Mouse (Mus musculus): ENCODE results near the gene S100a10. TPM values are rescaled to one million over a fixed set of nuclear protein-coding genes. Genes with fewer than 3 reads are reported as not detected.

The S100a10 gene
- polyA plus RNA-seq, 1 experiment from 2014 or later, result 168 TPM

DNA sequence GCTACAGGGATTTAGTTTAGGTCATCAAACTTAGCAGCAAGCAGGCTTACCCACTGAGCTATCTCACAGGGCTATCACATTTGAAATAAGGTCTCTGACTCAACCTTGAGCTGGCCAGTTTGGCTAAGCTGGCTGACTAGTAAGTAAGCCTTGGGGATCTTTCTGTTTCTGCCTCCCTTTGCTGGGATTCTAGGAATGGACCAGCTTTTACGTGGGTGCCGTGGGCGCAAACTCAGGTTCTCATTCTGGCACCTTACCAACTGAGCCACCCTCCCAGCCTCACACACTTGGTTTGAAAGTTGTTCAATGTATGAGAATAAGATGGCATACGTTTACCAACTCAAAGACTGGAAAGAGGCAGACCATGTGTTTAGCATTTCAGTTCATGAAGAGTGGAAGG lies 8.3 kb downstream of the S100a10 start:
- peaks cover 4% of the 10 kb centered on the region; the same call in 1 of the 2 replicates for H3K36me3 ChIP-seq

DNA sequence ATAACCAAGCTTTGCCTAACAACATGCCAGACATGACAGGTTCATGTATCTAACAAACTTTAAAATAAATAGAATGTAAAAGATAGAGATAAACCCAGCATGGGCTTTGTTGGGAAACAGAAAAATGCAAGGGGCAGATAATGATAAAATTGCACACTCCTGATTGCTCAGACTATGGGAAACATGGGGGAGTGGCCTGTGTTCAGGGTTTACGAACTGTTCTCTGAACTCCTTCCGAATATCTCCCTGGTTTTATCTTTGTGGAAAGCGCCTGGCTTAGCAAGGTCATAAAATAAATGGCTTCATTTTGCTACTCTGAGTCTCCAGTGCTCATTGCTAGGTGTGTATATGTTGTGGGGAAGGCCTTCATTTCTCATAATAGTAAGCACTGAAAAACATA lies 12.0 kb downstream of the S100a10 start:
- Histone ChIP-seq H3K27ac (replicated peaks) (no peak overlapping the region), H3K36me3 (peaks cover 4% of the 10 kb centered on the region; the same call in 1 of the 2 replicates), H3K4me1 (replicated peaks) (no peaks in the 10 kb centered on the region), H3K4me2 (no peak overlapping the region), H3K9me3 (no peaks in the 10 kb centered on the region), H3K4me3 (no peak overlapping the region), H3K9ac (no peak overlapping the region), H3K27me3 (no peaks in the 10 kb centered on the region)
- 96% methylated on average over 3 of the region's 3 CpGs for WGBS
- no peak for ATAC-seq (ENCODE audit: low FRiP score, low read depth)

More for the DNA sequence above, 8.3 kb downstream of the S100a10 start:
- no peaks in the 10 kb centered on the region for H3K27me3 ChIP-seq
- no peak overlapping the region for H3K9ac ChIP-seq
- H3K27ac ChIP-seq (replicated peaks), result no peak overlapping the region
- H3K4me2 ChIP-seq, result no peak overlapping the region
- WGBS, result 94% methylated on average over 4 of the region's 4 CpGs
- ATAC-seq (ENCODE audit: low FRiP score, low read depth), result no peak
- no peaks in the 10 kb centered on the region for H3K9me3 ChIP-seq
- no peaks in the 10 kb centered on the region for H3K4me1 ChIP-seq (replicated peaks)
- H3K4me3 ChIP-seq, result no peak overlapping the region

DNA sequence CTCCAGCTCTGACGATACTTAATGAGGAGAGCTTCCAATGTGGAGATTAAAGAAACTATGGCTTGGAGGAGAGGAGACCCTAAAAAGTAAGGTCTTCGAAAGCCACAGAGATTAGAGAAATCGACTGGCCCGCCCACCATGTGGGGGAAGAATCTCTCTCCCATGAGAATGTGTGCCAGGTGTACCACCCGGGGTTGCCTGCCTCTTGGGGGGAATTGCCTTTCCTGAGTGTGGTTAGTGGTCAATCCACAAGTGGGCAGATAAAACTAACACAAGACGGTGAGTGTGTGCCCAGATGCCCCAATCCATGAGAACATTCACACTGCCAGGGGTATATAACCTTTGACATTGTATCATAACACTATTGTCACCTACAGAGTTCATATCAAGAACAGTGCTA lies 12.8 kb downstream of the S100a10 start:
- no peak overlapping the region for H3K27ac ChIP-seq (replicated peaks)
- H3K4me3 ChIP-seq, result no peak overlapping the region
- ATAC-seq (ENCODE audit: low FRiP score, low read depth), result no peak
- H3K36me3 ChIP-seq, result peaks cover 4% of the 10 kb centered on the region; the same call in 1 of the 2 replicates
- H3K9ac ChIP-seq, result no peak overlapping the region
- H3K4me1 ChIP-seq (replicated peaks), result no peaks in the 10 kb centered on the region
- H3K4me2 ChIP-seq, result no peak overlapping the region
- WGBS, result 95% methylated on average over 6 of the region's 6 CpGs
- H3K9me3 ChIP-seq, result no peaks in the 10 kb centered on the region
- H3K27me3 ChIP-seq, result no peaks in the 10 kb centered on the region

DNA sequence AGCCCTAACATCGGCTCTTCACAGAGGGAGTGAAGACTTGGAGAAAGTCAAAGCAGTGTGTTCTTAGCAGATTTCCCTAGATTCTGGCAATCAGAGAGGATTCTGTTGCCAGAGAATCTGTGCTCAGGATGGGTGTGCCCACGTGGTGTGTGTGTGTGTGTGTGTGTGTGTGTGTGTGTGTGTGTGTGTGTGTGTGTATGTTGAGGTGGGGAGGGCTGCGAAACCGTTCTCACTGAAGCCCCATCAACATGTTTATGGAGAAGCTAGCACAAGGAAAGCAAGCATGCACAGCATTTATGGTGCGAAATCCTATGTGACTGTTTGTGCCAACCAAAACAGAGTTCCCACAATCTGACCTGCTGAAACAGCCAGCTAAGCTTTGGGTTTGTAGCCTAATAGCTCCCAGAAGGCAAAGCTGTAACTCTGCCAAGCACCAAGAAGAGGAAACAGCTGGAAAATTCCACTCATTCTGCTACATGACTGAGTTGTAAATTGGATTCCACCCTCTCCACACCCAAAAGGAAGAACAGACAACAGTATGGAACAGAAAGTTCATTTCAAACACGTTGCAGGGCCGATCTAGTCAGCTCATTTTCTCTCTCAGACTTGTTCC lies 13.7 kb downstream of the S100a10 start:
- H3K4me2 ChIP-seq, result no peak overlapping the region
- ATAC-seq (ENCODE audit: low FRiP score, low read depth), result no peak
- H3K9me3 ChIP-seq, result no peaks in the 10 kb centered on the region
- no peak overlapping the region for H3K9ac ChIP-seq
- H3K27ac ChIP-seq (replicated peaks), result no peak overlapping the region
- no peaks in the 10 kb centered on the region for H3K27me3 ChIP-seq
- H3K4me1 ChIP-seq (replicated peaks), result no peaks in the 10 kb centered on the region
- H3K36me3 ChIP-seq, result peaks cover 4% of the 10 kb centered on the region; the same call in 1 of the 2 replicates
- no peak overlapping the region for H3K4me3 ChIP-seq
- 77% methylated on average over 7 of the region's 7 CpGs for WGBS

DNA sequence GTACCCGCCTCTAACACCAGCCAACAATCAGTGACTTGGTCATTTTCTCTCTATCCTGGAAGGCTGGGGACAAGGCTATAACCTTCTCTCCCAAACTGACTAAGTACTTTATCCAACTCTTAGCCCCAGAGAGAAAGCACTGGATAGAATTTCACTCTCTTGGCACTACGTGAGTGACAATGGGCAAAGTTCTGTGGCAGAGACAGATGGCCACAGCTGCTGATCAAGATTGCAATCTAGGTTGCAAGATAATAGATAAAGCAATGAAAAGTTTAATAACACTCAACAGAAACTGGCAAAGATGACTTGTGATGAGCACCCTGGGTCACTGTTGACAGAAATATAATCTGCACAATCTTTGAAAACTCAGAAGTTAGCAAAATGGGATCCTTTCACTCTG lies 14.2 kb downstream of the S100a10 start:
- ATAC-seq (ENCODE audit: low FRiP score, low read depth), result no peak
- no peak overlapping the region for H3K4me2 ChIP-seq
- 67% methylated on average over 2 of the region's 2 CpGs for WGBS
- H3K36me3 ChIP-seq, result peaks cover 4% of the 10 kb centered on the region; the same call in 1 of the 2 replicates
- no peaks in the 10 kb centered on the region for H3K4me1 ChIP-seq (replicated peaks)
- no peaks in the 10 kb centered on the region for H3K9me3 ChIP-seq
- H3K27me3 ChIP-seq, result no peaks in the 10 kb centered on the region
- no peak overlapping the region for H3K9ac ChIP-seq
- no peak overlapping the region for H3K4me3 ChIP-seq
- H3K27ac ChIP-seq (replicated peaks), result no peak overlapping the region

DNA sequence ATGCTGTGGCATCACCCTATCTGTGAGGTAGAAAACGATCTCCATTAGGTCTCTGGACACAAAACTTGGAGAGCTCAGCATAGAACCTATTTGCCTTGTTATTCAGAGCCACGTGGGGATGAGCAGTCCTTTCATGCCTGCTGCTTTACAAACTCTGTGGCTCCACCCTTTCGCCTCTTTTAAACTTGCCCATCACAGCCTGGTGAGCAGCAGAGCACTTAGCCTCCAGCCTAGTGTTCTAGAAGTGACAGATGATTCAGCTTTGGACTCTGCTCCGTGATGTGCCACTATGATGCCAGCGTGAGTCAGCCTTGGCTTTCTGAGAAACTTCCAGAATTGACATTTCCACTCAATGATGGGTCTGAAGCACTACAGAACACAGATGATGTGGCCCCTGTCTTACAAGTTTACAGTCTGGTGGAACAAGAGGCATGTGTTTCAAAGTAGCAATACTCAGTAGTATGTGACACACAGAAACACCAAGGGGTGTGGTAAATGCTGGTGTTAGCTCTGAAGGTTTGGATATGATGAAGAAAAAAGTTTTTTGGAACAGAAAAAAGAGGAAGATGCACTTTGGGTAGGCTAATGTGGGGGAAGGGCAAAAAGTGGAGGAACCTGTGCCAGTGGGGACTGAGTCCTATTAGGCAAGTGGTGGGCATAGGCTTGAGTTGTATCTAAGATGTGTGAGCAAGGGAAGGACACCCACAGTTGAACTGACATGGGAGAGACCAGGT lies 17.3 kb downstream of the S100a10 start:
- Histone ChIP-seq H3K36me3 (no peaks in the 10 kb centered on the region), H3K4me3 (no peak overlapping the region), H3K4me2 (no peak overlapping the region), H3K27me3 (no peaks in the 10 kb centered on the region), H3K9ac (no peak overlapping the region), H3K4me1 (replicated peaks) (no peaks in the 10 kb centered on the region), H3K9me3 (no peaks in the 10 kb centered on the region), H3K27ac (replicated peaks) (no peak overlapping the region)
- ATAC-seq (ENCODE audit: low FRiP score, low read depth), result no peak
- 73% methylated on average over 5 of the region's 5 CpGs for WGBS

DNA sequence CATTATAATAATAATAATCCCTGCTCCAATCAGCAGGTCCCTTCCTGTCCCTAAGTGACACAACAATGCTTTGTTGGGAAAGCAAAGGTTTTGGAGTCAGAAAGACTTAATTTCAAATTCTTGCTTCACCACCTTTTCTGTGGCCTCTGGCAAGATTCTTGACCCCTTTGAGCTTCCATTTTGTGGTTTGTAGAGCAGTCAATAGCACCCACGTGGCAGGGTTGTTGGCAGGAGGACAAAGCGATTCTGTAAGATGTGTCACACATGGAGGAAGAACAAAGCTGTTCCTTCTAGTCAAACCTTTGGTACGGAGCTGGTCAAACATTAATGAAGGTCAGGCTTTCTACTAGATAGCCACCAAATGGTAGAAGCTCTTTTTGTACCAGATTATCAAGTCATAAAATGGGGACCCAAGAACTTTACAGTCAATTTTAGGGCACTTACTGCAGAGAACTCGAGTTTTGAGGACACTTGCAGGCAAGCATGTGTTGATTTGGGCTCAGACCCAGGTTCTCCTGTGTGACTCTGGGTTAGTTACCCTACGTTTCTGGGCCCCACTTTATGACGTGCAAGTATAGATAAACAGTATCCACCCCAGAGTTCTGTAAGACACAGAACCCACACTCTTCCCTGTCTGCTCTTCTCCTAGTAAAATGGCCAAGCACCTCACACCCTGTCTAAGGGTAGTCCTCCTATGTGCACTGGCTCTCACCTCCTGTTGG lies 24.6 kb downstream of the S100a10 start:
- no peak overlapping the region for H3K9ac ChIP-seq
- H3K27me3 ChIP-seq, result no peaks in the 10 kb centered on the region
- no peaks in the 10 kb centered on the region for H3K9me3 ChIP-seq
- no peak overlapping the region for H3K4me3 ChIP-seq
- H3K36me3 ChIP-seq, result no peaks in the 10 kb centered on the region
- no peak for ATAC-seq (ENCODE audit: low FRiP score, low read depth)
- no peaks in the 10 kb centered on the region for H3K4me1 ChIP-seq (replicated peaks)
- no peak overlapping the region for H3K4me2 ChIP-seq
- WGBS, result 74% methylated on average over 6 of the region's 6 CpGs
- no peak overlapping the region for H3K27ac ChIP-seq (replicated peaks)

DNA sequence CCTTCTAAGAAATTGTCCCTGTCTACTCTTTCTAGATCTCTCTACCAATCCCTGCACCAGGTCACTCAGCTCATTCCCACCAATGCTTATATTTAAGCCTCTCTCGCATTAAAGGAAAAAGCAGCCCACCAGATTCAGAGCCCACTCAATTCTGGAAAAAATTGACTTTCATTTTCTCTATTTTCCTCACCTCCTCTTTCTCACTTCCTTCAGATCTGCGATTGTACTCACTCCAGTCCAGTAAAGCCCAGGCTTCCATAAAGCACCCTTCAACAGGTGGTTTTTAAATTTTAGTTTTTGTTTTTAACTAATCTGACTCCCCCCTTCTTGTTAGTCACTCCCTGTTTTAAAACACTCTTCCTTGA lies 25.1 kb downstream of the S100a10 start:
- Histone ChIP-seq H3K9me3 (no peaks in the 10 kb centered on the region), H3K4me3 (no peak overlapping the region), H3K27me3 (no peaks in the 10 kb centered on the region), H3K36me3 (no peaks in the 10 kb centered on the region), H3K9ac (no peak overlapping the region), H3K27ac (replicated peaks) (no peak overlapping the region), H3K4me2 (no peak overlapping the region), H3K4me1 (replicated peaks) (no peaks in the 10 kb centered on the region)
- WGBS, result 97% methylated on average over 2 of the region's 2 CpGs
- no peak for ATAC-seq (ENCODE audit: low FRiP score, low read depth)

DNA sequence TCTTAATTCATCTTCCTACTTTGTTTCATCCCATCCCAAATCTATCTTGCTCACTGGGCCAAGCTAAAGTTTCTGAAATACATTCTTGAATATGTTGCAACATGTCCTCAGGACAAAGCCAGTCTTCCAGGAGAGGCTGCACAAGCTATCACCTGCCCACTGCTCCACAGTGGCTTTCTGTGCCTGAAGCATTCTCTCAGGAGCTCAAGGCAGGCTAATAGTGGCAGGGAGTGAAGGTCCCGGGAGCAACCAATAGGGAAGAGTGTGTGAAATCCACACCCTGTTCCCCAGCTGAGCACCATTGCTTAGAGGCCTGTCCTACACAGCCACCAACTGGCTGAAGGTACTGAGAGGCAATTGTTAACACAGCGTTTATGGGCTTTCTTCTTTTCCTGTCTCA lies 26.1 kb downstream of the S100a10 start:
- Histone ChIP-seq H3K4me3 (no peak overlapping the region), H3K4me2 (no peak overlapping the region), H3K9ac (no peak overlapping the region), H3K27me3 (no peaks in the 10 kb centered on the region), H3K27ac (replicated peaks) (no peak overlapping the region), H3K4me1 (replicated peaks) (no peaks in the 10 kb centered on the region), H3K9me3 (no peaks in the 10 kb centered on the region), H3K36me3 (no peaks in the 10 kb centered on the region)
- ATAC-seq (ENCODE audit: low FRiP score, low read depth), result no peak
- 67% methylated on average over 2 of the region's 2 CpGs for whole genome bisulfite sequencing

DNA sequence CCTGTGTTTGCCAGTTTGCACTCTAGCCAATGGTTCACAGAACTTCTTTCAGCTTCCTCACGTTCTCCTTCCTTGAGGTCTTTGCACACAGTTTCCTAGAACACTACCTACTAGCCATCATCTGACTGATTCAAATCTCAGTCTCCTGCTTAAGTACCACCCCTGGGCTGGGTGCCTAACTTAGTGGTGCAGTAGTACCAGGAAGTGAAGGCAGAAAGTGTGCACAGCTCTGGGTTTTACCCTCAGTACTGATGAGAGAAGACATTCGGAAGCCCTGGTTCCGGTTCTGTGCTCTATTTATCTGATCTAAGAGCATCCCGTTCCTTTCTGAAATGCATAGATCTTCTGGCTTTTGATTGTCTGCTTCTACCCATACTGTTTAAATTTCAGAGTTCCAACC lies 26.8 kb downstream of the S100a10 start:
- WGBS, result 89% methylated on average over 4 of the region's 4 CpGs
- Histone ChIP-seq H3K9ac (no peak overlapping the region), H3K4me1 (replicated peaks) (no peaks in the 10 kb centered on the region), H3K4me3 (no peak overlapping the region), H3K36me3 (no peaks in the 10 kb centered on the region), H3K9me3 (no peaks in the 10 kb centered on the region), H3K27ac (replicated peaks) (no peak overlapping the region), H3K27me3 (no peaks in the 10 kb centered on the region), H3K4me2 (no peak overlapping the region)
- no peak for ATAC-seq (ENCODE audit: low FRiP score, low read depth)

DNA sequence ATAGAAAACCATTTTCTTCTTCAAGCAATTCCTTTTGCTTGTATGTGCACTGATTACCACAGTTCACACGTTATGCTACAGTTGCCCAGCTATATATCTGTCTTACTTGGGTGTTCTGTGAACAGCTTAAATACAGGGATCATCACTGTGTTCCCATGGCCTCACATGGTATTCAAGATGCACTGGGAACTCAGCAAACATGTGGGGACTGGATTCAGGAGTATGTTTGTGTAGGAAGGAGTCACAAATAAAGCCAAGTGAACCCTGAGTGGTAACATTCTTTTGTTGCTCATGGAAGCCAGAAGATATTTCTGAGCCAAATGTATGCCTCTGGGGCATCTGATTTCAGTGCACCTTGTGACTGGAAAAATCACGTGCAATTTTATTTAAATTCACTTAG lies 28.2 kb downstream of the S100a10 start:
- no peak for ATAC-seq (ENCODE audit: low FRiP score, low read depth)
- WGBS, result 79% methylated on average over 2 of the region's 2 CpGs
- H3K9ac ChIP-seq, result no peak overlapping the region

DNA sequence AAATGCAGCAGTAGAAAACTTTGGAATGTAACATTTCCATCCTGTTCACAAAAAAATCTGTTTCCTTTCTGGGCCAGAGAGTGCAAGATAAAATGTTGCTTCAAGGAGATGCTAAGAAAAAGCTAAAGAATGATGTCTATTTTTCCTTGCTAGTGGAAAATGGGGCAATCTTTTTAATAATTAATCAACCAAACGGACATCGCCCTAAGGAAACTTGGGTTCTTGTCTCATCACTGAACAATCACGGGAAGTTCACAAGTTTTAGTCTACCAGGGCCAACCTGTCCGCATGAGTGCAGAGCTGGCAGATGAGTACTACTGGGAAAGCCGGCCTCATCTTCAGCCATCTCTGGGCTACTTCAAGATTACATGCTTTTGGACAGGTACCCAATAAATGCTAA lies 34.7 kb downstream of the S100a10 start:
- Histone ChIP-seq H3K27ac (replicated peaks) (no peak overlapping the region), H3K4me3 (no peak overlapping the region), H3K9me3 (no peaks in the 10 kb centered on the region), H3K9ac (no peak overlapping the region), H3K4me1 (replicated peaks) (no peaks in the 10 kb centered on the region), H3K36me3 (no peaks in the 10 kb centered on the region), H3K4me2 (no peak overlapping the region), H3K27me3 (no peaks in the 10 kb centered on the region)
- ATAC-seq (ENCODE audit: low FRiP score, low read depth), result no peak
- WGBS, result 97% methylated on average over 5 of the region's 5 CpGs

More for the DNA sequence above, 28.2 kb downstream of the S100a10 start:
- Histone ChIP-seq H3K9me3 (no peaks in the 10 kb centered on the region), H3K4me1 (replicated peaks) (no peaks in the 10 kb centered on the region), H3K4me2 (no peak overlapping the region), H3K27ac (replicated peaks) (no peak overlapping the region), H3K4me3 (no peak overlapping the region), H3K27me3 (no peaks in the 10 kb centered on the region), H3K36me3 (no peaks in the 10 kb centered on the region)

All from hindbrain, embryonic 15.5 days (tissue).